Mouse (Mus musculus): Measurements from ENCODE around the gene Tbxa2r.

The Tbxa2r gene

GRCm38 (mm10) chr10:81328386-81328785 is at the start of gene Tbxa2r:
Tbxa2r (plus strand) TSS chr10:81328731.
- DNase-seq (ENCODE audit: low spot score): peak; percentile 66

GRCm38 (mm10) chr10:81279496-81279895 is 49.0 kb upstream of the Tbxa2r start:
- DNase-seq (ENCODE audit: low spot score): no peak

- no peak for DNase-seq (ENCODE audit: low spot score)
Measured at GRCm38 (mm10) chr10:81284189-81284588, 44.3 kb upstream of the Tbxa2r start.

- DNase-seq (ENCODE audit: low spot score): no peak
Measured at GRCm38 (mm10) chr10:81284719-81285118, 43.8 kb upstream of the Tbxa2r start.

- DNase-seq (ENCODE audit: low spot score): peak; percentile 88
Measured at GRCm38 (mm10) chr10:81285694-81286450, 42.7 kb upstream of the Tbxa2r start.

- no peak for DNase-seq (ENCODE audit: low spot score)
Measured at GRCm38 (mm10) chr10:81286586-81286985, 41.9 kb upstream of the Tbxa2r start.

- DNase-seq (ENCODE audit: low spot score): peak; percentile 68
Measured at GRCm38 (mm10) chr10:81287513-81288157, 40.9 kb upstream of the Tbxa2r start.

GRCm38 (mm10) chr10:81288601-81289000 is 39.9 kb upstream of the Tbxa2r start:
- DNase-seq (ENCODE audit: low spot score): no peak

GRCm38 (mm10) chr10:81289278-81289677 is 39.3 kb upstream of the Tbxa2r start:
- DNase-seq (ENCODE audit: low spot score): peak; percentile 54

GRCm38 (mm10) chr10:81289811-81290210 is 38.7 kb upstream of the Tbxa2r start:
- no peak for DNase-seq (ENCODE audit: low spot score)

GRCm38 (mm10) chr10:81290698-81291460 is 37.7 kb upstream of the Tbxa2r start:
- no peak for DNase-seq (ENCODE audit: low spot score)

GRCm38 (mm10) chr10:81291511-81292104 is 36.9 kb upstream of the Tbxa2r start, which contains the start of gene Tjp3:
Tjp3 (minus strand) TSS chr10:81291581.
- no peak for DNase-seq (ENCODE audit: low spot score)

GRCm38 (mm10) chr10:81292554-81293333 is 35.8 kb upstream of the Tbxa2r start, which contains the start of gene Pip5k1c:
Pip5k1c (plus strand) TSS chr10:81292963.
- peak; percentile 100 for DNase-seq (ENCODE audit: low spot score)

GRCm38 (mm10) chr10:81293334-81294030 is 35.0 kb upstream of the Tbxa2r start:
- no peak for DNase-seq (ENCODE audit: low spot score)

GRCm38 (mm10) chr10:81294442-81294841 is 34.1 kb upstream of the Tbxa2r start:
- DNase-seq (ENCODE audit: low spot score): no peak

GRCm38 (mm10) chr10:81295185-81295584 is 33.3 kb upstream of the Tbxa2r start:
- DNase-seq (ENCODE audit: low spot score): no peak

- no peak for DNase-seq (ENCODE audit: low spot score)
Measured at GRCm38 (mm10) chr10:81297246-81297645, 31.3 kb upstream of the Tbxa2r start.

- DNase-seq (ENCODE audit: low spot score): no peak
Measured at GRCm38 (mm10) chr10:81297845-81298244, 30.7 kb upstream of the Tbxa2r start.

GRCm38 (mm10) chr10:81298369-81299100 is 30.0 kb upstream of the Tbxa2r start:
- DNase-seq (ENCODE audit: low spot score): no peak

All from testis, postnatal 14 days (tissue).